Mouse (Mus musculus): ENCODE measurements around the gene Cadps. TPM values are rescaled to one million over a fixed set of nuclear protein-coding genes. Genes with fewer than 3 reads are reported as not detected.

Gene Cadps
- not detected for total RNA-seq (2023)

DNA sequence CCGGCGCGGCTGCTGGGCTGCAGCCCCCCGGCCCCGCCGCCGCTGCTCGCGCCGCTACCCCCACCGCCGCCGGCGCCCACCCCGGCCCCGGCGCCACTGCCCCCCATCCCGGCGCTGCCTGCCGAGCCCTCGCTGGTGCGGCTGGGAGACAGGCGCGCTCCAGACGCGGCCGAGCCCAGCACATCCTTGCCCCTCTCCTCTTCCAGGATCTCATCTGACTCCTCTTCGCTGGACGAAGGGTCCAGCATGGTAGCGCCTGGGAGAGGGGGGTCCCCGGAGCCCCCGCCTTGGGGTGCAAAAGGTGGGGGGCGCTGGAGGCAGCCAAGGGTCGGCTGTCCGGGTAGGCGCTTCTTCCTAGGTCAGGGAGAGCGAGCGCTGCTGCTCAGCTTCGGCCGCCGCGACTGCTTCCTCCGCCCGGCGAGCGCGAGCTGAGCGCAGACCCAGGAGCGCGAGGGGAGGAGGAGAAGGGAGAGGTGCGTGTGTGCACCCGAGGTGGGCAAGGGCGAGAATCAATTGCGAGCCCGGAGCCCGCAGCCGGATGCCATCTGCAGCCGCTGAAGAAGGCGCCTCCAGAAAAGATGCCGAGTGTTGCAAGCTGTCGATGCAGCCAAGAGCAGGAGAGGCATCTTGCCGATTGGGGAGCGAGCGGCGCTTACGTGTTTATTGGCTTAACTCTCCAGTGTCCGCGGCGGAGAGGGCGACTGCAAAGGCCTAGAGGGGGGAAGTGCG is at the start of gene Cadps:
Cadps (minus strand) TSS at position 589 of the 729 bp plus-strand sequence.

DNA sequence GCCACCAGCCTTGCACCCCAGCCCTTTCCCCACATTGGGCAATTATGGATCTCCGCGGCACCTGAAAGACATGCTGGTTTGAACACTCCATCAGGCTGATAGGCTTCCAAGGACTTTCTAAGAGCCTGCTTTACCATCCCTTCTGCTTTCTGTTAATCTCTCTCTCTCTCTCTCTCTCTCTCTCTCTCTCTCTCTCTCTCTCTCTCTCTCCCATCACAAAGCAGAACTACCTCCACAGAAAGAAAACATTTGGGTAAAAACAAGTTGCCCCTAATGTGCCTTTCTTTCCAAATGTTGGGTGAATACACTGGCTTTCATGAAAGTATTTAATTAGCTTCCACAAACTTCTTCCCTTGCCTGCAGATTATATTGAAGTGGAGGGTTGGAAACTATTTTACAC is 474.8 kb downstream of the Cadps start, which contains the start of gene Fezf2:
Fezf2 (minus strand) TSS at position 101 of the 400 bp plus-strand sequence.

